18 mouse cellular contexts compared by ENCODE assay signal in genomic region chr7:55969415-55969814, GRCm38 (mm10). TPM values are rescaled to one million over a fixed set of nuclear protein-coding genes. Genes with fewer than 3 reads are reported as not detected.
A peak's percentile ranks its signal among the peaks of the same experiment; 100 is the strongest.
DNase-seq lines count a peak whose midpoint lies in the region; ATAC-seq and TF ChIP-seq lines count a peak whose summit lies in the region.
"Had no signal": no experiment of that assay in that cellular context is flagged by ENCODE, and none has a peak within 500 bp of the region (broad histone marks: within the 10 kb centered on the region; RNA-seq: fewer than 3 reads in every experiment).

No protein-coding gene starts in this region.

- no peak for TF ChIP-seq EP300 in liver, embryonic 14.5 days (IDR thresholded peaks at IDR 0.05; ENCODE audit: low read depth)

- H3K4me2 ChIP-seq in liver, embryonic 13.5 days: 0 out of 2 replicates have a peak overlapping the region, but pooled peaks have one; percentile 8
- no peak overlapping the region for H3K4me2 ChIP-seq in liver, embryonic 11.5 days
- no peak overlapping the region; the same call in 1 of the 2 replicates for H3K4me2 ChIP-seq in liver, embryonic 14.5 days (ENCODE audit: low read depth)
- H3K4me2 ChIP-seq: hindbrain, embryonic 13.5 days; intestine, embryonic 15.5 days; kidney, embryonic 15.5 days; lung, embryonic 14.5 days; neural tube, embryonic 12.5 days had no signal

- H3K9ac ChIP-seq in liver, embryonic 13.5 days: 0 out of 2 replicates have a peak overlapping the region, but pooled peaks have one; percentile 28
- H3K9ac ChIP-seq in liver, embryonic 11.5 days (ENCODE audit: low read depth, low read length): no peak overlapping the region
- 0 out of 2 replicates have a peak overlapping the region, but pooled peaks have one; percentile 13 for H3K9ac ChIP-seq in liver, embryonic 14.5 days (replicated peaks)
- H3K9ac ChIP-seq: hindbrain, embryonic 13.5 days; intestine, embryonic 15.5 days; kidney, embryonic 15.5 days; lung, embryonic 14.5 days; neural tube, embryonic 12.5 days had no signal

- WGBS in liver, embryonic 13.5 days (ENCODE audit: insufficient replicate concordance): 17% methylated on average over 1 of the region's 1 CpGs
- WGBS in liver, embryonic 11.5 days: 34% methylated on average over 1 of the region's 1 CpGs
- WGBS in bone marrow, adult 2 months: 3% methylated on average over 1 of the region's 1 CpGs
- 13% methylated on average over 1 of the region's 1 CpGs for WGBS in liver, embryonic 14.5 days (ENCODE audit: insufficient replicate concordance)
- 68% methylated on average over 1 of the region's 1 CpGs for WGBS in limb, embryonic 10.5 days

- TF ChIP-seq CTCF in bone marrow, adult 2 months (IDR thresholded peaks at IDR 0.05; ENCODE audit: control insufficient read depth, insufficient read depth, low read length): no peak
- no peak for TF ChIP-seq CTCF in liver, embryonic 14.5 days (IDR thresholded peaks at IDR 0.05; ENCODE audit: low read depth)

- H3K27me3 ChIP-seq in liver, embryonic 13.5 days: no peaks in the 10 kb centered on the region
- H3K27me3 ChIP-seq in liver, embryonic 11.5 days (replicated peaks; ENCODE audit: control insufficient read depth, insufficient read depth, low read length): no peaks in the 10 kb centered on the region
- H3K27me3 ChIP-seq in liver, embryonic 14.5 days (ENCODE audit: control insufficient read depth, insufficient read depth, low read length): no peaks in the 10 kb centered on the region
- H3K27me3 ChIP-seq in limb, embryonic 10.5 days (ENCODE audit: low read depth, poor library complexity, severe bottlenecking): no peaks in the 10 kb centered on the region
- H3K27me3 ChIP-seq: hindbrain, embryonic 13.5 days; intestine, embryonic 15.5 days; kidney, embryonic 15.5 days; neural tube, embryonic 12.5 days had no signal

- TF ChIP-seq POLR2A in bone marrow, adult 2 months (IDR thresholded peaks at IDR 0.05; ENCODE audit: borderline replicate concordance, control insufficient read depth, low read depth, low read length): no peak

- H3K4me1 ChIP-seq in liver, embryonic 13.5 days (replicated peaks): peaks cover 31% of the 10 kb centered on the region
- H3K4me1 ChIP-seq in liver, embryonic 11.5 days (replicated peaks; ENCODE audit: control insufficient read depth, insufficient read depth, low read length): no peaks in the 10 kb centered on the region; the same call in 1 of the 2 replicates
- peaks cover 1% of the 10 kb centered on the region for H3K4me1 ChIP-seq in bone marrow, adult 2 months (ENCODE audit: control insufficient read depth, insufficient read depth, low read length)
- H3K4me1 ChIP-seq in liver, embryonic 14.5 days (replicated peaks; ENCODE audit: control insufficient read depth in 2 of 2, insufficient read depth in 2 of 2, low read length in 1 of 2): peaks cover 11 to 15% of the 10 kb centered on the region in 2 experiments
- peaks cover 9% of the 10 kb centered on the region for H3K4me1 ChIP-seq in limb, embryonic 10.5 days
- H3K4me1 ChIP-seq: hindbrain, embryonic 13.5 days; intestine, embryonic 15.5 days; neural tube, embryonic 12.5 days had no signal

- ATAC-seq in liver, embryonic 13.5 days (ENCODE audit: low read depth): no peak
- ATAC-seq in liver, embryonic 11.5 days (replicated peaks; ENCODE audit: low FRiP score): no peak
- ATAC-seq in liver, embryonic 14.5 days (ENCODE audit: insufficient read depth): no peak
- ATAC-seq in monocyte, adult 5-6 weeks (replicated peaks; ENCODE audit: insufficient number of reproducible peaks, low FRiP score, low TSS enrichment, poor library complexity, severe bottlenecking): 0 out of 2 replicates have a peak, but pooled peaks have one; percentile 29
- ATAC-seq: intestine, embryonic 15.5 days had no signal

- H3K9me3 ChIP-seq in liver, embryonic 13.5 days (replicated peaks): 0 out of 2 replicates have a peak, but pooled peaks cover 2% of the 10 kb centered on the region
- no peaks in the 10 kb centered on the region for H3K9me3 ChIP-seq in liver, embryonic 11.5 days (ENCODE audit: control insufficient read depth, low read length)
- no peaks in the 10 kb centered on the region for H3K9me3 ChIP-seq in liver, embryonic 14.5 days (ENCODE audit: control insufficient read depth, low read length)
- no peaks in the 10 kb centered on the region for H3K9me3 ChIP-seq in limb, embryonic 10.5 days (replicated peaks)
- H3K9me3 ChIP-seq: hindbrain, embryonic 13.5 days; intestine, embryonic 15.5 days; kidney, embryonic 15.5 days; neural tube, embryonic 12.5 days had no signal

- peaks cover 3% of the 10 kb centered on the region for H3K36me3 ChIP-seq in liver, embryonic 13.5 days
- H3K36me3 ChIP-seq in liver, embryonic 11.5 days (ENCODE audit: control insufficient read depth, insufficient read depth, low read length): peaks cover 3% of the 10 kb centered on the region; the same call in 1 of the 2 replicates
- H3K36me3 ChIP-seq in liver, embryonic 14.5 days (replicated peaks; ENCODE audit: control insufficient read depth, insufficient read depth, low read depth): no peaks in the 10 kb centered on the region
- 0 out of 2 replicates have a peak, but pooled peaks cover 3% of the 10 kb centered on the region for H3K36me3 ChIP-seq in limb, embryonic 10.5 days
- H3K36me3 ChIP-seq: intestine, embryonic 15.5 days; neural tube, embryonic 12.5 days had no signal

- H3K27ac ChIP-seq in liver, embryonic 13.5 days: peak overlapping the region; percentile 35; the same call in 1 of the 2 replicates
- H3K27ac ChIP-seq in liver, embryonic 11.5 days (ENCODE audit: low read depth, low read length): no peak overlapping the region
- H3K27ac ChIP-seq in bone marrow, adult 2 months (ENCODE audit: control insufficient read depth, insufficient read depth, low read depth, low read length, poor library complexity): peak overlapping the region; percentile 2; the same call in 1 of the 2 replicates
- peak overlapping the region; percentile 30; the same call in 1 of the 2 replicates for H3K27ac ChIP-seq in liver, embryonic 14.5 days
- no peak overlapping the region for H3K27ac ChIP-seq in limb, embryonic 10.5 days
- H3K27ac ChIP-seq: hindbrain, embryonic 13.5 days; intestine, embryonic 15.5 days; kidney, embryonic 15.5 days; neural tube, embryonic 12.5 days had no signal

- DNase-seq in liver, embryonic 13.5 days: no peak
- no peak for DNase-seq in liver, embryonic 11.5 days (ENCODE audit: low spot score)
- no peak for DNase-seq in liver, embryonic 14.5 days (ENCODE audit: low read depth in 3 of 3, low spot score in 3 of 3)
- DNase-seq in kidney, adult 11 months: no peak
- no peak for DNase-seq in limb, embryonic 10.5 days (ENCODE audit: low spot score)
- DNase-seq in urinary bladder, postnatal 14 days (ENCODE audit: low spot score): no peak
- DNase-seq: cerebellum, adult 2 months; gastrocnemius, postnatal 14 days; left cerebral cortex, postnatal 4 days; lung, embryonic 14.5 days; right cerebral cortex, postnatal 14 days; thymus, postnatal 36 days had no signal

- no peak overlapping the region for H3K4me3 ChIP-seq in liver, embryonic 13.5 days (replicated peaks)
- H3K4me3 ChIP-seq in liver, embryonic 11.5 days (ENCODE audit: low read depth, low read length): no peak overlapping the region
- H3K4me3 ChIP-seq in bone marrow, adult 2 months (replicated peaks; ENCODE audit: control insufficient read depth, low read depth, low read length): no peak overlapping the region
- H3K4me3 ChIP-seq in liver, embryonic 14.5 days (ENCODE audit: insufficient read depth in 1 of 2, low read depth in 2 of 2, low read length in 2 of 2): no peak overlapping the region
- no peak overlapping the region for H3K4me3 ChIP-seq in limb, embryonic 10.5 days
- H3K4me3 ChIP-seq: hindbrain, embryonic 13.5 days; intestine, embryonic 15.5 days; kidney, embryonic 15.5 days; neural tube, embryonic 12.5 days had no signal

RNA-seq across cellular contexts. Expression of gene Nipa2, which starts 7.1 kb away (rescaled TPM):
- 24.9 and 29.3 TPM in 2 replicates for polyA plus RNA-seq in liver, embryonic 13.5 days (2015; fragmentation: Nextera tagmentation; extraction: Ambion mirVana)
- 42.2 and 44.6 TPM in 2 replicates for polyA plus RNA-seq in liver, embryonic 11.5 days (2014; fragmentation: Nextera tagmentation; extraction: Ambion mirVana)
- polyA plus RNA-seq in bone marrow, adult 2 months (2011; ENCODE audit: insufficient read depth, insufficient read length, low replicate concordance, missing spikeins): 8.9 and 23.8 TPM in 2 replicates
- 6.9 and 9.8 TPM in 2 replicates for polyA plus RNA-seq in liver, embryonic 14.5 days (2012; rRNA removed)
- 27.5 and 27.9 TPM in 2 replicates for polyA plus RNA-seq in liver, embryonic 14.5 days (2014; fragmentation: Nextera tagmentation; extraction: Ambion mirVana)
- total RNA-seq in monocyte, adult 5-6 weeks (2017): 45.5 to 55.8 TPM (median 54.9 TPM) in 3 replicates
- 46.1 and 46.4 TPM in 2 replicates for polyA plus RNA-seq in limb, embryonic 10.5 days (2016; fragmentation: Nextera tagmentation; extraction: Ambion mirVana)

RNA-seq across cellular contexts. Expression of gene Nipa1, which starts 50.3 kb away (rescaled TPM):
- polyA plus RNA-seq in liver, embryonic 13.5 days (2015; fragmentation: Nextera tagmentation; extraction: Ambion mirVana): 15.6 and 16.2 TPM in 2 replicates
- polyA plus RNA-seq in liver, embryonic 11.5 days (2014; fragmentation: Nextera tagmentation; extraction: Ambion mirVana): 14.5 and 16.2 TPM in 2 replicates
- 6.1 and 9.6 TPM in 2 replicates for polyA plus RNA-seq in bone marrow, adult 2 months (2011; ENCODE audit: insufficient read depth, insufficient read length, low replicate concordance, missing spikeins)
- 6.6 and 8.1 TPM in 2 replicates for polyA plus RNA-seq in liver, embryonic 14.5 days (2012; rRNA removed)
- 10.9 and 12.3 TPM in 2 replicates for polyA plus RNA-seq in liver, embryonic 14.5 days (2014; fragmentation: Nextera tagmentation; extraction: Ambion mirVana)
- total RNA-seq in monocyte, adult 5-6 weeks (2017): 0.68 TPM in 1 of 3 replicates, not detected in the others
- 5.2 and 5.9 TPM in 2 replicates for polyA plus RNA-seq in limb, embryonic 10.5 days (2016; fragmentation: Nextera tagmentation; extraction: Ambion mirVana)

Comparison
In these comparisons a context has a peak if more than half of its experiments do, and no peak if none do; other contexts are left out.
1. H3K27ac ChIP-seq: peak in liver, embryonic 13.5 days (single experiment), bone marrow, adult 2 months (single experiment) and liver, embryonic 14.5 days (single experiment); none in liver, embryonic 11.5 days (single experiment) and limb, embryonic 10.5 days (single experiment).